ENCODE assay signal across 8 mouse cellular contexts in genomic region chr9:108648611-108649560, GRCm38 (mm10). TPM values are rescaled to one million over a fixed set of nuclear protein-coding genes. Genes with fewer than 3 reads are reported as not detected.
DNase-seq lines count a peak whose midpoint lies in the region; ATAC-seq and TF ChIP-seq lines count a peak whose summit lies in the region.

Arih2 (minus strand) TSS chr9:108649386.

- peaks cover 3% of the 10 kb centered on the region; the same call in 1 of the 2 replicates for H3K36me3 ChIP-seq in heart, embryonic 10.5 days
- H3K36me3 ChIP-seq in kidney, embryonic 15.5 days, result 0 out of 2 replicates have a peak, but pooled peaks cover 3% of the 10 kb centered on the region

- ATAC-seq in kidney, embryonic 15.5 days (replicated peaks; ENCODE audit: low FRiP score), result peak; percentile 98
- ATAC-seq in monocyte, adult 5-6 weeks (replicated peaks; ENCODE audit: insufficient number of reproducible peaks, low FRiP score, low TSS enrichment, poor library complexity, severe bottlenecking), result peak; percentile 95

- H3K9me3 ChIP-seq in heart, embryonic 10.5 days, result no peaks in the 10 kb centered on the region
- no peaks in the 10 kb centered on the region for H3K9me3 ChIP-seq in kidney, embryonic 15.5 days (replicated peaks)

- TF ChIP-seq POLR2A in bone marrow macrophage, adult 2 months (IDR thresholded peaks at IDR 0.05; ENCODE audit: borderline replicate concordance, low read depth, low read length), result no peak
- peak; percentile 87 for TF ChIP-seq POLR2A in embryonic fibroblast, embryonic 13.5 days (IDR thresholded peaks at IDR 0.05; ENCODE audit: low read depth, low read length)

- peak within 1 kb of the TSS; percentile 86 for H3K9ac ChIP-seq in kidney, embryonic 15.5 days

- H3K4me1 ChIP-seq in bone marrow macrophage, adult 2 months (ENCODE audit: control insufficient read depth, insufficient read depth, low read length), result peaks cover 9% of the 10 kb centered on the region
- peaks cover 4% of the 10 kb centered on the region for H3K4me1 ChIP-seq in embryonic fibroblast, embryonic 13.5 days (ENCODE audit: control insufficient read depth, insufficient read depth, low read length)
- peaks cover 13% of the 10 kb centered on the region for H3K4me1 ChIP-seq in heart, embryonic 10.5 days
- peaks cover 21% of the 10 kb centered on the region for H3K4me1 ChIP-seq in kidney, embryonic 15.5 days

- H3K4me2 ChIP-seq in kidney, embryonic 15.5 days, result peak within 1 kb of the TSS; percentile 62

- H3K27me3 ChIP-seq in heart, embryonic 10.5 days (ENCODE audit: insufficient read depth, poor library complexity, severe bottlenecking), result no peaks in the 10 kb centered on the region
- H3K27me3 ChIP-seq in kidney, embryonic 15.5 days, result no peaks in the 10 kb centered on the region

- no peak for TF ChIP-seq CTCF in bone marrow macrophage, adult 2 months (IDR thresholded peaks at IDR 0.05; ENCODE audit: low read depth, low read length)
- no peak for TF ChIP-seq CTCF in embryonic fibroblast, embryonic 13.5 days (IDR thresholded peaks at IDR 0.05; ENCODE audit: borderline replicate concordance, insufficient read depth, low read length)

- WGBS in heart, embryonic 10.5 days, result under 1% methylated on average over 111 of the region's 112 CpGs
- under 1% methylated on average over 109 of the region's 112 CpGs for WGBS in kidney, embryonic 15.5 days

- peak within 1 kb of the TSS; percentile 94 for H3K4me3 ChIP-seq in bone marrow macrophage, adult 2 months (ENCODE audit: insufficient read depth, low read length)
- H3K4me3 ChIP-seq in embryonic fibroblast, embryonic 13.5 days (ENCODE audit: insufficient read depth, low read length), result peak within 1 kb of the TSS; percentile 82
- H3K4me3 ChIP-seq in heart, embryonic 10.5 days, result peak within 1 kb of the TSS; percentile 99
- peak within 1 kb of the TSS; percentile 79 for H3K4me3 ChIP-seq in kidney, embryonic 15.5 days (replicated peaks)

- H3K27ac ChIP-seq in bone marrow macrophage, adult 2 months (ENCODE audit: insufficient read depth, low read depth, low read length), result peak within 1 kb of the TSS; percentile 95
- peak within 1 kb of the TSS; percentile 92 for H3K27ac ChIP-seq in embryonic fibroblast, embryonic 13.5 days (ENCODE audit: insufficient read depth, low read length)
- peak within 1 kb of the TSS; percentile 98 for H3K27ac ChIP-seq in heart, embryonic 10.5 days
- H3K27ac ChIP-seq in kidney, embryonic 15.5 days, result peak within 1 kb of the TSS; percentile 92

- DNase-seq in A20 (ENCODE audit: low read depth, low spot score), result peak; percentile 95
- peak; percentile 95 for DNase-seq in heart, embryonic 10.5 days (ENCODE audit: low spot score)
- DNase-seq in liver, result peak; percentile 92
- DNase-seq in spleen, postnatal 4 days (ENCODE audit: low spot score in 2 of 2), result peak; percentile 88 to 94

RNA-seq across cellular contexts. Expression of gene Arih2, which starts in this region (rescaled TPM):
- polyA plus RNA-seq in bone marrow macrophage, adult 2 months (2012; ENCODE audit: insufficient read depth, insufficient read length, missing spikeins), result 38.4 and 43.1 TPM in 2 replicates
- polyA plus RNA-seq in embryonic fibroblast, embryonic 13.5 days (2011; ENCODE audit: insufficient read length, low read depth, missing spikeins), result 65.9 and 73.9 TPM in 2 replicates
- 50.3 and 52.0 TPM in 2 replicates for polyA plus RNA-seq in heart, embryonic 10.5 days (2016; fragmentation: Nextera tagmentation; extraction: Ambion mirVana)
- polyA plus RNA-seq in kidney, embryonic 15.5 days (2015; fragmentation: Nextera tagmentation; extraction: Ambion mirVana), result 50.1 and 51.0 TPM in 2 replicates
- total RNA-seq in monocyte, adult 5-6 weeks (2017), result 163 to 214 TPM (median 169 TPM) in 3 replicates

Comparison
In these comparisons a context has a peak if more than half of its experiments do, and no peak if none do; other contexts are left out.
1. Peak in every context shown above with its lines: DNase-seq, ATAC-seq, H3K4me3 ChIP-seq and H3K27ac ChIP-seq.